Mouse (Mus musculus) G1E (cell line): ENCODE data around the gene Phf20. TPM values are rescaled to one million over a fixed set of nuclear protein-coding genes. Genes with fewer than 3 reads are reported as not detected.
A peak's percentile ranks its signal among the peaks of the same experiment; 100 is the strongest.

ENCODE experiments used
- ATAC-seq: 2 replicates; pipeline ENCODE4 v1.8.0; 2016; ENCODE audit warnings: mild to moderate bottlenecking; ENCODE audit not compliant: insufficient number of reproducible peaks, poor library complexity, low FRiP score, severe bottlenecking; ENCODE audit errors: extremely low read depth
- DNase-seq: peaks from one replicate; pipeline ENCODE4 v3.0.0; 2012; ENCODE audit warnings: low spot score
- H3K27me3 ChIP-seq: 2 replicates; pipeline ENCODE4 v1.6.1; 2012; ENCODE audit warnings: mild to moderate bottlenecking, low read length, inconsistent platforms; ENCODE audit not compliant: insufficient read depth
- H3K36me3 ChIP-seq: replicated peaks from 2 replicates; pipeline ENCODE3; 2012; ENCODE audit warnings: mild to moderate bottlenecking, inconsistent platforms
- H3K4me1 ChIP-seq: 2 replicates; pipeline ENCODE4 v1.6.1; 2012; ENCODE audit warnings: low read depth, low read length, inconsistent platforms, mixed read lengths; ENCODE audit not compliant: insufficient read depth
- H3K4me3 ChIP-seq: 2 replicates; pipeline ENCODE4 v1.5.1; 2012; ENCODE audit warnings: low read depth, mild to moderate bottlenecking, inconsistent platforms, low read length, moderate library complexity, mixed read lengths
- H3K9me3 ChIP-seq: replicated peaks from 2 replicates; pipeline ENCODE4 v1.6.1; 2012; ENCODE audit warnings: inconsistent platforms
- CTCF ChIP-seq: IDR thresholded peaks from 2 replicates; pipeline ENCODE4 v1.5.1; 2012; ENCODE audit warnings: low read depth, low read length, inconsistent platforms, mixed read lengths
- GATA1 ChIP-seq: IDR thresholded peaks from 2 replicates; pipeline ENCODE4 v1.6.1; 2012; ENCODE audit warnings: borderline replicate concordance, low read length, inconsistent platforms, mixed read lengths
- GATA2 ChIP-seq: IDR thresholded peaks from 2 replicates; pipeline ENCODE4 v1.6.1; 2012; ENCODE audit warnings: low read depth, low read length, inconsistent platforms, borderline replicate concordance
- POLR2AphosphoS5 ChIP-seq: IDR thresholded peaks from 2 replicates; pipeline ENCODE4 v1.6.1; 2012; ENCODE audit warnings: low read depth, low read length, inconsistent platforms; ENCODE audit not compliant: insufficient replicate concordance
- TAL1 ChIP-seq: conservative IDR thresholded peaks from 2 replicates; pipeline ENCODE4 v1.6.1; 2012; ENCODE audit warnings: low read depth, low read length, inconsistent platforms, mixed read lengths
- polyA plus RNA-seq: library from polyadenylated mRNA; stranded (reverse); fragments of >175 nt; gene quantifications from 2 replicates; pipeline ENCODE4 v1.2.3, GENCODE M21; 2012
- total RNA-seq, 2 experiments: library from RNA; stranded (forward) in 1 of 2; stranded (reverse) in 1 of 2; fragments of 200-1000 nt in 1 of 2; fragments of >200 nt in 1 of 2; fragmentation: Nextera tagmentation in 1 of 2; gene quantifications; 2 replicates each; pipeline ENCODE4 v1.2.3; 2014 to 2017

Phf20 gene
- total and polyA plus RNA-seq, 3 experiments: 37.8 to 63.9 (median 45.8) TPM

DNA sequence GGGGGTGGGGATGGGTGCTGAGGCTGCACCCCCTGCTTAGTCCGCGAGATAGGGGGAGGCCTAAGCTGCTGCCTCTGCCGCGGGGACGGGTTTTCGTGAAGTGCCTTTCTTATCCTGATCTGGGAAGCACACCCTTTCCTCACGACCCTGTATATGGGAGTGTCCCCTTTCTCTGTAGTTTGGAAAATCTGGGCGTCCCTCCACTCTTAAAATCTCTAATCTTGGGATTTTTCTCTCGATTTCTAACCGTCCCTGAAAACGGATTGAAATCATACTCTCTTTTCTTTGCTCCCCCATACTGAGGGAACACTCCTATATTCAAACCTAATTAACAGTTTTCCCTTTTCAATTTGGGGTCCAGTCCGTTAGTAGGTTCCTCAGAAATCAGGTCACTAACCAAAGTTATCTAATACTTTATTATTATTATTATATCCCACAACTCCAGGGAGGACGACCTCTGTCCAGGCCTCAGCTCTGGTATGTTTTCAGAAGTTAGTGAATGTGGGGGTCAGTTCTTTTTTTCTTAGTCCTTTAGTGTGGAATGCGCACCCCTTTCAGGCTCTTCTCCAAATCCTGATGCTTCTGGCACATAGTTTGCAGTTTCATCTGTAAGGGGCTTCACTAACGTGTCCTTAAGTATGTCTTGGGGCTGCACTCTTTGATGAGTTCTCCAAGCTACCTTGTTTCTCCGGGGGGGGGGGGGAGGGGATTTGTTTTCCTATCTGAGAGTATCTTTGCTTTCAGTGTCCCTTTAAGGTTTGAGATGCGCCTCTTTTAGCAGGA is 1.1 kb downstream of the Phf20 start:
- ATAC-seq (no peak), DNase-seq (no peak)
- Histone ChIP-seq H3K4me3 (peak overlapping the region; percentile 82), H3K9me3 (no peaks in the 10 kb centered on the region), H3K27me3 (no peaks in the 10 kb centered on the region), H3K36me3 (peaks cover 27% of the 10 kb centered on the region), H3K4me1 (peaks cover 42% of the 10 kb centered on the region)
- TF ChIP-seq GATA2: no peak
- TF ChIP-seq GATA1: no peak
- no peak for TF ChIP-seq TAL1
- no peak for TF ChIP-seq POLR2AphosphoS5
- no peak for TF ChIP-seq CTCF

DNA sequence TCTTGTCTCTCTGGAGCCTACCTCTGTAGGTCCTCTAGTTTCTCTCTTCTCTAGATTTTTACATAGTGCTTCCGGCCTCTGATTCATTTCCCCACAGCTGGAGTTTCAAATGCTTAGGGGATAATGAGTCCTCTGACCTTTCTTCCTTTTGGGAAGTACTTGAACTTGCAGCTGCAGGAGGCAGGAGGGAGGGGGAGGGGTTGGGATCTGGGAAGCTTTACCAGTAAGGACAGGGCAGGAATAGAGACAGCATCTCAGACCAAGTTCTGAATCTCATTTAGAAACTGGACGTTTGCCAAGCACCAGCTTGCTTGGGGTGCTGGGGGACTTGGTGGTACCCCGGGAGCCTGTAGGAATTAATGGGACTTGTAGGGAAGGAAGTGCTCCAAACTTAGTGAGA is 3.7 kb downstream of the Phf20 start:
- H3K36me3 ChIP-seq: peaks cover 45% of the 10 kb centered on the region
- ATAC-seq (no peak), DNase-seq (no peak)
- H3K27me3 ChIP-seq: no peaks in the 10 kb centered on the region
- TF ChIP-seq TAL1 (no peak), CTCF (no peak), GATA1 (no peak), GATA2 (no peak), POLR2AphosphoS5 (no peak)
- no peak overlapping the region for H3K4me3 ChIP-seq
- no peaks in the 10 kb centered on the region for H3K9me3 ChIP-seq
- peaks cover 47% of the 10 kb centered on the region for H3K4me1 ChIP-seq

DNA sequence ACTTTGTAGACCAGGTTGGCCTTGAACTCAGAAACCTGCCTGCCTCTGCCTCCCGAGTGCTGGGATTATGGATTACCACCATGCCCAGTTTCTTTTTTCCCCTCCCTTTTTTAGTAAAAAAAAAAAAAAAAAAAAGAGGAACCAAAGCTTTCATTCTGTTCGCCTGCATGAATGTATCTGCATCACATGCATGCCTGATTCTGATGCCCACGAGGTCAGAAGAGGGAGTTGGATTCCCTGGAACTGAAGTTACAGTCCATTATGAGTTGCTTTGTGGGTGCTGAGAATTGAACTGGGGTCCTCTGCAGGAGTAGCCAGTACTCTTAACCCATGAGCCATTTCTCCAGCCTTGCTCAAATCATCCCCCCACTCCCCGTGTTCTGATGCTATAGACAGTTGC is 5.2 kb downstream of the Phf20 start:
- Histone ChIP-seq H3K4me3 (no peak overlapping the region), H3K36me3 (peaks cover 52% of the 10 kb centered on the region), H3K27me3 (no peaks in the 10 kb centered on the region), H3K4me1 (peaks cover 39% of the 10 kb centered on the region), H3K9me3 (no peaks in the 10 kb centered on the region)
- no peak for DNase-seq
- no peak for ATAC-seq
- TF ChIP-seq POLR2AphosphoS5: no peak
- no peak for TF ChIP-seq TAL1
- no peak for TF ChIP-seq GATA1
- no peak for TF ChIP-seq GATA2
- no peak for TF ChIP-seq CTCF

DNA sequence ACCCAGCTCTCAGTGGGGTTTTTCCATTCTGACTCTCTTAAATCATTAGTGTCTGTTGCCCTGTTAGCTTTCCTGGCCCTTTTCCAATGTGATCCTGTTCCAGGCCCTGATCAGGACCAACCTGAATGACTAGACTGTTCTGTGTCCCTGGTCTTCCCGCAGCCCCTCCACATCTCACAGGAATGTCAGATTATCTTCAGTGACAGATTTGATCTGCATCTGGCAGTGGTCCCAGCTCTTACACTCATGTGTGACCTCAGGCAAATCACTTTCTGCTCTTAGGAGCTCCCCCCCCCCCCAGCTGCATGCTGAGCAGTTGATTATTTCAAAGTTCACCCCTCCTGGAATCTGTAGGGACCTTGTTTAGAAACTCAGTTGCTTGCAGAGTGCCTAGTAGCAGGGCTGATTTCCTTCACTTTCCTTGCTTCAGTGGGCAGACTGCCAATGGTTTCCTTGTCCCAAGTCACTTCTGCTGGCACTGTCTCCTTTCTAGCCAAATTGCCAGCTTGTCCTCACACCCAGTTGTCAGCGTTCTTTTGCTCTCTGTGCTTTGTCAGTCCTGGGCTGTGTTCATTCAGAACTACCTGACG is 6.7 kb downstream of the Phf20 start:
- no peak for DNase-seq
- TF ChIP-seq TAL1: no peak
- TF ChIP-seq GATA2: no peak
- no peak for TF ChIP-seq CTCF
- TF ChIP-seq POLR2AphosphoS5: no peak
- ATAC-seq: no peak
- H3K36me3 ChIP-seq: peaks cover 64% of the 10 kb centered on the region
- H3K4me1 ChIP-seq: peaks cover 35% of the 10 kb centered on the region
- no peaks in the 10 kb centered on the region for H3K9me3 ChIP-seq
- no peaks in the 10 kb centered on the region for H3K27me3 ChIP-seq
- H3K4me3 ChIP-seq: no peak overlapping the region

DNA sequence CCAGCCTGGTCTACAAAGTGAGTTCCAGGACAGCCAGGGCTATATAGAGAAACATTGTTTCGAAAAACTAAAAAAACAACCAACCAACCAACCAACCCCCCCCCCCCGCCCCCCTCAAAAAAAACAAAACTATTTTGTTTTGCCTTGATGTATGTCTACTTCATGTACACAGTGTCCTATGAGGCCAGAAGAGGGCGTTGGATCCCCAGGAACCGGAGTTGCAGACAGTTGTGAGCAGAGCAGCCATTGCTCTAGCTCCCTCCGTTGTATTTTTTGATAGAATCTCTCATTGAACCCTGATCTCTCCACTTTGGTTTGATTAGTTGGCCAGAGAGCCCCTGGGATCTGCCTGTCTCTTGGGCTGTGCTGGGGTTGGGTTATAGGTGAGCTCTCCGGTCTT is 7.7 kb downstream of the Phf20 start:
- no peak for ATAC-seq
- TF ChIP-seq POLR2AphosphoS5 (no peak), GATA2 (no peak), GATA1 (no peak), TAL1 (no peak), CTCF (no peak)
- H3K27me3 ChIP-seq: no peaks in the 10 kb centered on the region
- no peak for DNase-seq
- no peak overlapping the region for H3K4me3 ChIP-seq
- peaks cover 34% of the 10 kb centered on the region for H3K4me1 ChIP-seq
- peaks cover 63% of the 10 kb centered on the region for H3K36me3 ChIP-seq
- no peaks in the 10 kb centered on the region for H3K9me3 ChIP-seq

DNA sequence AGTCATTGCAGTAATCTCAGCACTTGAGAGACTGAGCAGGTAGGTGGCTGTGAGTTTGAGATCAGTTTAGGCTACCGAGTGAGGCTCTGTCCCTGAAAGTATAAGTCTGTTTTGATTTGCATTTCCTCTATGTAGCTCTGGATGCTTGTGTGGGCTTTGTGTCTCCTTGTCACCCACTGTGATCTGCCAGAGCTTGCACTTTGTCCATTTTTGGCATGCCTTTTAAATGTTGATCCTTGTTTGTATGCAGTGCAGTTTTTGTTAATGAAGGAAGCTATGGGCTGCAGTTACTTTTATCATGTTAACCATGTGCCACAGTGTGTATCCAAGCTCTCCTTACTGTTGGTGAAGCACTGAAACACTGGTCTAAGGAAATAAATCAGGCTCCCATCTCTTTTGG is 21.5 kb downstream of the Phf20 start:
- Histone ChIP-seq H3K27me3 (no peaks in the 10 kb centered on the region), H3K9me3 (no peaks in the 10 kb centered on the region), H3K36me3 (peaks cover 46% of the 10 kb centered on the region), H3K4me1 (peaks cover 21% of the 10 kb centered on the region), H3K4me3 (no peak overlapping the region)
- DNase-seq: no peak
- TF ChIP-seq GATA2 (no peak), CTCF (no peak), GATA1 (no peak), TAL1 (no peak), POLR2AphosphoS5 (no peak)
- ATAC-seq: no peak
